Mouse (Mus musculus): Measurements from ENCODE around the gene Cep170b. TPM values are rescaled to one million over a fixed set of nuclear protein-coding genes. Genes with fewer than 3 reads are reported as not detected.

Cep170b gene
- polyA plus RNA-seq, 1 experiment from 2014 or later = 18.3 TPM

DNA sequence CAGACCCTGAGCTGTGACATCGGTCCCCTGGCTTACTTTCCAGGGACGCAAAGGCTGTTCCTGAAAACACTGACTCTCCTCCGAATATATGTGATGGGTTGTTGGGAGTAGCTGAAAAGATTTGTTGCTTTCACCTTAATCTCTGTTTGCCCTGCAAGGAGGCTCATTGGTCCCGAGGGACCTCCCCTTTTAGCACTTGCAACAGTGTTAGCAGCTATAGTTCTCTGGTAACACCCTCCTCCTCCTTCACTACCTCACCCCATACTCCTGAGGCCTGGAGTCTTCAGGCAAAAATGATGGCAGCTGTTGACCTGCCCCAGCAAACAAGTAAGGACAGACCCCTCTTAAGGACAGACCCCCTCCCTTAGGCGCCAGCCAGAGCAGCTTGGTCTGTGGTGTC, 1.3 kb upstream of the Cep170b start:
- Histone ChIP-seq H3K9ac (ENCODE audit: low read length) (no peak overlapping the region), H3K4me1 (replicated peaks; ENCODE audit: control insufficient read depth, insufficient read depth, low read length) (peaks cover 10% of the 10 kb centered on the region; the same call in 1 of the 2 replicates), H3K27ac (ENCODE audit: low read depth) (no peak overlapping the region), H3K36me3 (ENCODE audit: control insufficient read depth, insufficient read depth, low read length) (no peaks in the 10 kb centered on the region), H3K9me3 (ENCODE audit: control insufficient read depth, low read length) (no peaks in the 10 kb centered on the region), H3K4me3 (ENCODE audit: low read depth, low read length) (no peak overlapping the region), H3K4me2 (ENCODE audit: low read length) (no peak overlapping the region), H3K27me3 (replicated peaks; ENCODE audit: control insufficient read depth, insufficient read depth, low read length) (0 out of 2 replicates have a peak, but pooled peaks cover 6% of the 10 kb centered on the region)
- DNase-seq (ENCODE audit: low spot score) = no peak
- ATAC-seq (replicated peaks; ENCODE audit: low FRiP score, low TSS enrichment, low read depth) = no peak
- 42% methylated on average over 5 of the region's 5 CpGs for WGBS

DNA sequence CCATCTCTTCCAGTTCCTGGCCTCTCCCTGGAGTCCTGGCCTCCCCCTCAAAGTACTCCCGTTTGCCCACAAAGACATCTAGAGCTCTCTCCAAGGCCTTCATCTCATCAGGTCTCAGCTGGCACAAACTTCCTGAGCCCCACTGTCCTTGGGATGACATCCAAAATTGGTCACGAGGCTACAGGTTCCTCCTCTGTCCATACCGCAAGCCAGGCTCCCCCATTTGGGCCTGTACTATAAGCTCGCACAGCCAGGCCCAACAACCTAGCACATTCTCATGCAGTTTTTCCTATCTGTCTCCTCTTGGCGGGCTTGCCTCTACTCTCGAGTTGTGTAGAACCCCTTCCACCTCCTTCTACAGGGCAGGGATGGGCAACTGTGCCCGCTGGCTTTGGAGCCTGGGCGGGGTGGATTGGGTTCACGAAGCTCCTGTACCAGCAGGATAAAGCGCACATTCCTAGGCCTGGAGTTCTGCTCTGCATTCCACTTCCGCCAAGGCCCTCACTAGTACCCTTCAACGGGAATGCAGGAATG, 702 bp downstream of the Cep170b start:
- ATAC-seq (replicated peaks; ENCODE audit: low FRiP score, low TSS enrichment, low read depth) (no peak), DNase-seq (ENCODE audit: low spot score) (peak; percentile 69)
- H3K4me3 ChIP-seq (ENCODE audit: low read depth, low read length) = peak overlapping the region; percentile 71

DNA sequence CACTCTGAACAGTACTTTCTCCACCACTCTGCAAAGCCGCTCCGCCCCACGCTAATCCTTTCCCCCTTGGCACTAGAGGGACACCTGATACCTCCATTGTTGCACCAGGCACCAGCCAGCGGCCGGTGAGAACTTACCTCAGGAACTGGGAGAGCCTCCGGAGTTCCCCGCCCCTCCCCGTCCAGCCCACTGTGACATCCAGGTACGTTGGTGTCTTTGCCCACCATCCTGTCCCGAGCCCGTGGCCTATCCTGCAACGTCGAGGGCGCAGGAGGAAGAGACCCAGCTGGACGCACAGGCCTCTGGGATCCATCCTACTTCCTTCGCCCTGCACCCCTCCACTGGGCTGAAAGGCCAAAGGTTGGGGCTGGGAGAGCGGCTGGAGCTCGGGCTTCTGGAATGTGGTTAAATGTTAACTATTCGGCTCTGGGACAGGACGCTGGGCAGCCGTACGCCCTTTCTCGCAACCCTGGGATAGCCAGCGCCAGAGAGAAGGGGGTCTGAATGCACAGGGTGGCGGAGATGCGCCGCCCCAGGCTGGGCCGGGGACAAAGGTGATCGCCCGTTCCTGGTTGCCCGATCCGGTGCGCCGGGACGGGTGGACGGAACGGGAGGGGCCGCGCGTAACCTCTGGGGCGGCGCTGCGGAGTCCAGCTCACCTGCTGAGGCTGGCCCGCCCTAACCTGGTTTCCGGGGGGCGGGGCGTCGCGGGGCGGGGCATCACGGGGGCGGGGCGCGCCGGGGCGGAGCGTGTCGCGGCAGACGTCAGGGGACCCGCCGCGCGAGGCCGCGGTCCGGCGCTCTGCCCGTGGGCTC, 1.4 kb downstream of the Cep170b start:
- H3K27ac ChIP-seq (ENCODE audit: low read depth) = peak overlapping the region; percentile 73
- H3K4me3 ChIP-seq (ENCODE audit: low read depth, low read length) = peak overlapping the region; percentile 71
- H3K4me1 ChIP-seq (replicated peaks; ENCODE audit: control insufficient read depth, insufficient read depth, low read length) = peaks cover 10% of the 10 kb centered on the region
- 0 out of 2 replicates have a peak, but pooled peaks cover 6% of the 10 kb centered on the region for H3K27me3 ChIP-seq (replicated peaks; ENCODE audit: control insufficient read depth, insufficient read depth, low read length)
- no peaks in the 10 kb centered on the region for H3K9me3 ChIP-seq (ENCODE audit: control insufficient read depth, low read length)
- WGBS = 3% methylated on average over 54 of the region's 69 CpGs
- ATAC-seq (replicated peaks; ENCODE audit: low FRiP score, low TSS enrichment, low read depth) (peak; percentile 71), DNase-seq (ENCODE audit: low spot score) (peak; percentile 90)
- H3K4me2 ChIP-seq (ENCODE audit: low read length) = peak overlapping the region; percentile 91
- H3K9ac ChIP-seq (ENCODE audit: low read length) = peak overlapping the region; percentile 74
- peaks cover 9% of the 10 kb centered on the region; the same call in 1 of the 2 replicates for H3K36me3 ChIP-seq (ENCODE audit: control insufficient read depth, insufficient read depth, low read length)

More for the DNA sequence above, 702 bp downstream of the Cep170b start:
- no peaks in the 10 kb centered on the region for H3K9me3 ChIP-seq (ENCODE audit: control insufficient read depth, low read length)
- peak overlapping the region; percentile 74 for H3K9ac ChIP-seq (ENCODE audit: low read length)
- H3K27ac ChIP-seq (ENCODE audit: low read depth) = peak overlapping the region; percentile 73
- H3K36me3 ChIP-seq (ENCODE audit: control insufficient read depth, insufficient read depth, low read length) = peaks cover 9% of the 10 kb centered on the region; the same call in 1 of the 2 replicates
- 0 out of 2 replicates have a peak, but pooled peaks cover 6% of the 10 kb centered on the region for H3K27me3 ChIP-seq (replicated peaks; ENCODE audit: control insufficient read depth, insufficient read depth, low read length)
- WGBS = 35% methylated on average over 12 of the region's 12 CpGs
- H3K4me2 ChIP-seq (ENCODE audit: low read length) = peak overlapping the region; percentile 91
- H3K4me1 ChIP-seq (replicated peaks; ENCODE audit: control insufficient read depth, insufficient read depth, low read length) = peaks cover 10% of the 10 kb centered on the region

DNA sequence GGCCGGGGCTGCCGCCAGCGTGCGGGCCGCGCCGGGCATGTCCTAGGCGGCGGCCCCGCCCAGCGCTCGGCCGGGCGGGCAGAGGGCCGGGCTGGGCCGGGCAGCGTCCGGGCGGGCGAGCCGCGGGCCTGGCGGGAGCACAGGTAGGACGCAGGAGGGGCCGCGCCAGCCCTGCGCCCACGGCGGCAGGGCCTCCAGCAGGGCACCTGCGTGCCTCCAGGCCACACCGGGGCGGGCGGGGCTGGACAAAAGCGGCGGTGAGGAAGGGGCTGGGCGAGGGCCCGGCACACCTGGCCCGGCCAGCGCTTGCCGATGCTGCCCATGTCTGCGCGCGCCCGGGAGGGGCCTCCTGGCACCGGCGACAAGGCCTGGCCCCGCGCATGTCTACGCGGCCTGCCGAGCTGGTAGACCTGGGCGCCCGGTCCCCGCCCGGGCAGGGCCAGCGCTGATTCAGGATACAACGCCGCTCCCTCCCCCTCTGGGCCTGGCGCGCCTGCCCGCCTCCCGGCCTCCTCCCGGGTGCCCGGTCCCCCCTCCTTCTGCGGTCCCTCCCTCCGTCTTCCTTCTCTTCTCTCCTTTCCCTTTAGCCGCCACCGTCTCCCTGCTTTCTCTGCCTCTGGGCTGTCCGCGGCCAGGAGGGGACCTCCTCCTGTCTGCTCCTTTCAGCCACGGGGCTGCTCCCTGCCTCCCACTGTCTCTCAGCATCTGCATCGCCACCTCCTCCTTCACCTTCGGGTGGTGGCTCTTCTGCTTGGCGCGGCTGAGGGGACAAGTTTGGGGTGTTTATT, 2.2 kb downstream of the Cep170b start:
- H3K27me3 ChIP-seq (replicated peaks; ENCODE audit: control insufficient read depth, insufficient read depth, low read length) = 0 out of 2 replicates have a peak, but pooled peaks cover 6% of the 10 kb centered on the region
- peak overlapping the region; percentile 71 for H3K4me3 ChIP-seq (ENCODE audit: low read depth, low read length)
- peak overlapping the region; percentile 74 for H3K9ac ChIP-seq (ENCODE audit: low read length)
- under 1% methylated on average over 71 of the region's 75 CpGs for WGBS
- H3K4me1 ChIP-seq (replicated peaks; ENCODE audit: control insufficient read depth, insufficient read depth, low read length) = peaks cover 10% of the 10 kb centered on the region
- peak overlapping the region; percentile 91 for H3K4me2 ChIP-seq (ENCODE audit: low read length)
- DNase-seq (ENCODE audit: low spot score) (peak; percentile 80), ATAC-seq (replicated peaks; ENCODE audit: low FRiP score, low TSS enrichment, low read depth) (peak; percentile 49)
- H3K36me3 ChIP-seq (ENCODE audit: control insufficient read depth, insufficient read depth, low read length) = peaks cover 9% of the 10 kb centered on the region; the same call in 1 of the 2 replicates
- no peaks in the 10 kb centered on the region for H3K9me3 ChIP-seq (ENCODE audit: control insufficient read depth, low read length)
- peak overlapping the region; percentile 73 for H3K27ac ChIP-seq (ENCODE audit: low read depth)

DNA sequence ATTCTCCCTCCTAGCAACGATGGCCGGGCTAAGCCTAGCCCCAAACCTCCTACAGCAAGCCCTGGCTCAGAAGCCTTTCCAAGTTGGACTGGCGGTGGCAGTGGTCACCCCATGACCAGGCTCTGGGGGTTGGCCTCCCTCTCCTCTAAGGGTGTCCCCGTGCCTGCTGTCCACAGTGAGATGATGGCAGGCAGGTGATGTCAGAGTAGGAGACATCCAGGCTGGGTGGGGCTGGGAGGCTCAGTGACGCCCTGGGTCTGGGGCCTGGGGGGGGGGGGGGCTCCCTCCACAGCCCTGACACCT, 2.7 kb downstream of the Cep170b start:
- no peak for DNase-seq (ENCODE audit: low spot score)
- Histone ChIP-seq H3K9ac (ENCODE audit: low read length) (peak overlapping the region; percentile 74), H3K4me3 (ENCODE audit: low read depth, low read length) (peak overlapping the region; percentile 71), H3K4me2 (ENCODE audit: low read length) (peak overlapping the region; percentile 91), H3K4me1 (replicated peaks; ENCODE audit: control insufficient read depth, insufficient read depth, low read length) (peaks cover 10% of the 10 kb centered on the region), H3K27ac (ENCODE audit: low read depth) (no peak overlapping the region; the same call in 1 of the 2 replicates), H3K27me3 (replicated peaks; ENCODE audit: control insufficient read depth, insufficient read depth, low read length) (0 out of 2 replicates have a peak, but pooled peaks cover 6% of the 10 kb centered on the region), H3K36me3 (ENCODE audit: control insufficient read depth, insufficient read depth, low read length) (peaks cover 9% of the 10 kb centered on the region; the same call in 1 of the 2 replicates), H3K9me3 (ENCODE audit: control insufficient read depth, low read length) (no peaks in the 10 kb centered on the region)
- ATAC-seq (replicated peaks; ENCODE audit: low FRiP score, low TSS enrichment, low read depth) = no peak
- 10% methylated on average over 5 of the region's 5 CpGs for WGBS

DNA sequence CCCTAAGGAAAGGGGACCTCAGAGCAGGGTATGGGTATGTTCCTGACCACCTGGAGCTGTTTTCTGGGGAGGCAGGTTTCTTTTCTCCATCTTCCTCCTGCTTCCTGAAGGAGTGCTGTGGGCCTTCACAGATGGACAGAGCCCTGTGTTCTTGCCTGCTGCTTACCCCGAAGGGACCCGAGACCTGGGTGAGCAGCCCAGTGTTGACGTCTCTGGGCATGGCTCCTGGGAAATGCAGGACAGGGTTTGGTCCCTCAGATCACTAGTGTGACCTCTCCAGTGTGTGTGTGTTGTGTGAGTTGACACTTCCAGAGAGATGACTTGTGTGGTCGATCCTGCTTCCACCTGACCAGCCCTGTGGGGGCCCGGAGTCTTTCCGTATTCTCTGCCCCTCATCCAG, 3.2 kb downstream of the Cep170b start:
- Histone ChIP-seq H3K4me1 (replicated peaks; ENCODE audit: control insufficient read depth, insufficient read depth, low read length) (peaks cover 10% of the 10 kb centered on the region), H3K27me3 (replicated peaks; ENCODE audit: control insufficient read depth, insufficient read depth, low read length) (0 out of 2 replicates have a peak, but pooled peaks cover 6% of the 10 kb centered on the region), H3K27ac (ENCODE audit: low read depth) (no peak overlapping the region), H3K4me3 (ENCODE audit: low read depth, low read length) (peak overlapping the region; percentile 71), H3K36me3 (ENCODE audit: control insufficient read depth, insufficient read depth, low read length) (peaks cover 9% of the 10 kb centered on the region; the same call in 1 of the 2 replicates), H3K9ac (ENCODE audit: low read length) (no peak overlapping the region), H3K4me2 (ENCODE audit: low read length) (peak overlapping the region; percentile 91), H3K9me3 (ENCODE audit: control insufficient read depth, low read length) (no peaks in the 10 kb centered on the region)
- ATAC-seq (replicated peaks; ENCODE audit: low FRiP score, low TSS enrichment, low read depth) (no peak), DNase-seq (ENCODE audit: low spot score) (no peak)
- WGBS = 89% methylated on average over 6 of the region's 6 CpGs

DNA sequence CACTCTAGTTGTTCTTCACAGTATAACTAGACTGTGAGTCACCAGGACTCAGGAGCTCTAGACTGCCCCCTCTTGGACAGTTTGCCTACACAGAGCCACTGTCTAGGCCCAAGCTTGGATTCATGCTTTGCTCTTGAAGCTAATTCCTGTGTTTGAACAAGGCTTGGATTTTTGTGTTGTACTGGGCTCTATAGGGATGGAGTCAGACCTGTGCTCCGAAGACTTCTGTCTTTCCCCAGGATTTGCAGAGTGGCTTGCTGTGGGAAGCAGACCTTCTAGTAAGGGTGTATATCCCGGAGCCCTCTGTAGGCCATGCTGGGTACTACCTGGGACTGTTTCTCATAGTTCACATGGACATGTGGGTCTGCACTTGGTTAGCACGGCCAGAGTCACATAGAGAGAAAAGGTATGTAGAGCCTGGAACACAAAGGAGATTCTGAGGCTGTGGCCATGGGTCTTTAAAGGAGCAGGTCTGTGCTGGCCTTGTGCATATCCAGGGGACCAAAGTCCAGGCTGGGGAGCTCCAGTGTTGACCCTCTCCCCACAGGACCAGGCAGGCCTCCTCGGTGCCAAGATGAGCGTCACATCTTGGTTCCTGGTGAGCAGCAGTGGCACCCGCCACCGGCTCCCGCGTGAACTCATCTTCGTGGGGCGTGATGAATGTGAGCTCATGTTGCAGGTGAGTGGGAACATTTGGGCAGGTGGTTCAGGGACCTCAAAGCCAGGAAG, 4.0 kb downstream of the Cep170b start:
- Histone ChIP-seq H3K9me3 (ENCODE audit: control insufficient read depth, low read length) (no peaks in the 10 kb centered on the region), H3K9ac (ENCODE audit: low read length) (no peak overlapping the region), H3K4me2 (ENCODE audit: low read length) (0 out of 2 replicates have a peak overlapping the region, but pooled peaks have one; percentile 91), H3K36me3 (ENCODE audit: control insufficient read depth, insufficient read depth, low read length) (peaks cover 9% of the 10 kb centered on the region; the same call in 1 of the 2 replicates), H3K4me1 (replicated peaks; ENCODE audit: control insufficient read depth, insufficient read depth, low read length) (peaks cover 10% of the 10 kb centered on the region), H3K4me3 (ENCODE audit: low read depth, low read length) (no peak overlapping the region), H3K27ac (ENCODE audit: low read depth) (no peak overlapping the region), H3K27me3 (replicated peaks; ENCODE audit: control insufficient read depth, insufficient read depth, low read length) (0 out of 2 replicates have a peak, but pooled peaks cover 6% of the 10 kb centered on the region)
- ATAC-seq (replicated peaks; ENCODE audit: low FRiP score, low TSS enrichment, low read depth) = no peak; the same call in 1 of the 2 replicates
- 79% methylated on average over 11 of the region's 11 CpGs for WGBS
- peak; percentile 89 for DNase-seq (ENCODE audit: low spot score)

DNA sequence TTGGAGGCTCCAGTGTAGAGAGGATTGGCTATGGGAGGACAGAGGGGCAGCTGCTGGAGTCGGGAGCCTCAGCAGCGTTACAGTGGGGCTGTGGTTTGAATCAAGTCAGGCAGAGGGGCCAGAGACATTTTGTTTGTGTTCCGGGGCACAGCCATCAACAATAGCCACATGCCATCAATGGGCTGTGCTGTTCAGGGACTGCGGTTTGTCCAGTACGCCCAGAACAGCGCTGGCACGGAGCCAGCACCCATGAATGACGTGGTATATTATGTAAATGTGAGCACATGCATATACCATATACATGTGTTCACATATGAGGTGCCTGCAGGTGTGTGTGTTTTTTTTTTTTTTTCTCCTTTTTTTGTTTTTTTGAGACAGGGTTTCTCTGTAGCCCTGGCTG, 7.5 kb downstream of the Cep170b start:
- no peaks in the 10 kb centered on the region for H3K27me3 ChIP-seq (replicated peaks; ENCODE audit: control insufficient read depth, insufficient read depth, low read length)
- DNase-seq (ENCODE audit: low spot score) (no peak), ATAC-seq (replicated peaks; ENCODE audit: low FRiP score, low TSS enrichment, low read depth) (no peak)
- WGBS = 69% methylated on average over 8 of the region's 8 CpGs
- peaks cover 29% of the 10 kb centered on the region; the same call in 1 of the 2 replicates for H3K36me3 ChIP-seq (ENCODE audit: control insufficient read depth, insufficient read depth, low read length)
- no peak overlapping the region for H3K4me2 ChIP-seq (ENCODE audit: low read length)
- H3K9me3 ChIP-seq (ENCODE audit: control insufficient read depth, low read length) = no peaks in the 10 kb centered on the region
- H3K4me3 ChIP-seq (ENCODE audit: low read depth, low read length) = no peak overlapping the region
- no peak overlapping the region for H3K9ac ChIP-seq (ENCODE audit: low read length)
- peaks cover 8% of the 10 kb centered on the region for H3K4me1 ChIP-seq (replicated peaks; ENCODE audit: control insufficient read depth, insufficient read depth, low read length)
- no peak overlapping the region for H3K27ac ChIP-seq (ENCODE audit: low read depth)
